Mouse (Mus musculus) lung, embryonic 16.5 days (tissue): ENCODE results near the gene Sugct. TPM values are rescaled to one million over a fixed set of nuclear protein-coding genes. Genes with fewer than 3 reads are reported as not detected.

Experiments
- ATAC-seq: fragments of 200-750 bp; cut with Nextera tagmentation; 2 replicates; pipeline ENCODE4 v1.8.0; 2017; ENCODE audit warnings: low read depth, mild to moderate bottlenecking, moderate library complexity
- H3K27ac ChIP-seq: fragments of 300-500 bp; sonication (generic); 2 replicates; pipeline ENCODE4 v1.5.1; 2014; ENCODE audit warnings: mild to moderate bottlenecking, control low read depth, low read length
- H3K27me3 ChIP-seq: fragments of 300-500 bp; sonication (generic); 2 replicates; pipeline ENCODE4 v1.6.1; 2014; ENCODE audit warnings: low read depth, low read length, mixed read lengths; ENCODE audit not compliant: control insufficient read depth, insufficient read depth
- H3K36me3 ChIP-seq: fragments of 300-500 bp; sonication (generic); 2 replicates; pipeline ENCODE4 v1.6.1; 2014; ENCODE audit warnings: low read length; ENCODE audit not compliant: control insufficient read depth, insufficient read depth
- H3K4me1 ChIP-seq: fragments of 300-500 bp; sonication (generic); replicated peaks from 2 replicates; pipeline ENCODE4 v1.6.1; 2014; ENCODE audit warnings: low read length, mixed read lengths; ENCODE audit not compliant: control insufficient read depth, insufficient read depth
- H3K4me2 ChIP-seq: fragments of 300-500 bp; sonication (generic); 2 replicates; pipeline ENCODE4 v1.6.1; 2014; ENCODE audit warnings: low read depth, low read length, control low read depth
- H3K4me3 ChIP-seq: fragments of 300-500 bp; sonication (generic); 2 replicates; pipeline ENCODE4 v1.5.1; 2014; ENCODE audit warnings: mild to moderate bottlenecking, low read length, control low read depth
- H3K9ac ChIP-seq: fragments of 300-500 bp; sonication (generic); 2 replicates; pipeline ENCODE4 v1.6.1; 2014; ENCODE audit warnings: low read length, control low read depth
- H3K9me3 ChIP-seq: fragments of 300-500 bp; sonication (generic); 2 replicates; pipeline ENCODE4 v1.6.1; 2016; ENCODE audit warnings: low read length; ENCODE audit not compliant: control insufficient read depth
- WGBS: fragments of 180-500 bp; shearing (Covaris S2); extraction: QIAGEN DNeasy Blood & Tissue Kit; methylation state at CpG from one replicate; pipeline ENCODE4 v1.1.7; 2014; 5-methylcytosine and 5-hydroxymethylcytosine counted together
- polyA plus RNA-seq: library from polyadenylated mRNA; unstranded; fragments of >200 nt; fragmentation: Nextera tagmentation; extraction: Ambion mirVana; gene quantifications from 2 replicates; pipeline ENCODE4 v1.2.1, GENCODE M21; 2015

The Sugct gene
- polyA plus RNA-seq, 1 experiment from 2014 or later = 6.3 TPM

- H3K4me3 ChIP-seq = no peak overlapping the region
- ATAC-seq = no peak
- no peak overlapping the region for H3K27ac ChIP-seq
- no peak overlapping the region for H3K9ac ChIP-seq
- H3K36me3 ChIP-seq = no peaks in the 10 kb centered on the region
- H3K4me2 ChIP-seq = no peak overlapping the region
- H3K27me3 ChIP-seq = no peaks in the 10 kb centered on the region
- no peaks in the 10 kb centered on the region for H3K9me3 ChIP-seq
- 84% methylated on average over 5 of the region's 5 CpGs for WGBS
- no peaks in the 10 kb centered on the region for H3K4me1 ChIP-seq
These were observed 68.2 kb downstream of the Sugct start for GRCm38 (mm10) chr13:17627108-17627507.

- no peak overlapping the region for H3K4me2 ChIP-seq
- no peak overlapping the region for H3K27ac ChIP-seq
- ATAC-seq = no peak
- no peaks in the 10 kb centered on the region for H3K9me3 ChIP-seq
- no peaks in the 10 kb centered on the region for H3K36me3 ChIP-seq
- no peaks in the 10 kb centered on the region for H3K4me1 ChIP-seq
- no peak overlapping the region for H3K4me3 ChIP-seq
- H3K9ac ChIP-seq = no peak overlapping the region
- no peaks in the 10 kb centered on the region for H3K27me3 ChIP-seq
These were observed 70.4 kb downstream of the Sugct start for GRCm38 (mm10) chr13:17624976-17625375.

- Histone ChIP-seq H3K9ac (no peak overlapping the region), H3K27me3 (no peaks in the 10 kb centered on the region), H3K36me3 (no peaks in the 10 kb centered on the region), H3K27ac (no peak overlapping the region), H3K4me2 (no peak overlapping the region), H3K9me3 (no peaks in the 10 kb centered on the region), H3K4me1 (no peaks in the 10 kb centered on the region), H3K4me3 (no peak overlapping the region)
- no peak for ATAC-seq
- WGBS = 77% methylated on average over 1 of the region's 1 CpGs
These were observed 89.1 kb downstream of the Sugct start for GRCm38 (mm10) chr13:17606217-17606616.

DNA sequence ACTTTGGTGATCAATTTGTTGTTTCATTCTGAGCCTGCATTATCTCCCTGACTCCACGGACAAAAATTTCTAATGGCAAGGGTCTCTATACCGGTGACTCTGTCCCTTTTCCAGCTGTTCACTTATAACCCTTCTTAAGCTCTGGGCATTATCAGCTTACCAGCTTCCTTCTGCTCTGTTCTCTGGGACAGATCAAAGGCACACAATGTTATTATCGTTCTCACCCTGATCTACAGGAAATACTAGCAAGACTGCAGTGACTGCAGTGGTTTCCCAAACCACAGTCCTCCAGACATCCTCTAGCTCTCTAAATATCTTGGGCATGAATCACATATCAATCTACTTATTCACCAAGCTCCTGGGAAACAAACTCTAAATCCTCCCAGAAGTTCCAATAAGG is 90.7 kb downstream of the Sugct start:
- Histone ChIP-seq H3K9me3 (no peaks in the 10 kb centered on the region), H3K27me3 (no peaks in the 10 kb centered on the region), H3K4me2 (no peak overlapping the region), H3K27ac (no peak overlapping the region), H3K4me3 (no peak overlapping the region), H3K36me3 (no peaks in the 10 kb centered on the region), H3K9ac (no peak overlapping the region), H3K4me1 (no peaks in the 10 kb centered on the region)
- ATAC-seq = no peak
- 48% methylated on average over 3 of the region's 3 CpGs for WGBS

DNA sequence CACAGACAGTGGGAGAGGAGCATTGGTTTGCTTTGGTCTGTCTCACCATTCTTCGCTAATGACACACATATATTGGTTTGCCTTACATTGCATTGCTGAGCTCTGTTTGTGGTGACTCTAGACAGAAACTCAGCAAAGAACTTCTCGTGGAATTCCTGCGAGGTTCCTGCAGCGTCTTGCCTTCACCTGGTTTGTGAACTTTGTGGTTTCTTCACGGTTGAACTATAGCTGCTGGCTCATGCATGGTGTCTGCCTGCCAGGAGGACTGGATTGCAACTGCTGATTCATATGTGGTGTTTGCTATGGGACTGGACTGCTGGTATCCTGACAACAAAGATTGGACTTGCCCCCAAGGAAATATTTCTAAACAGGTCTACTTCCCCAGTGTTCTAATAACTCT is 91.6 kb downstream of the Sugct start:
- Histone ChIP-seq H3K4me3 (no peak overlapping the region), H3K27ac (no peak overlapping the region), H3K9ac (no peak overlapping the region), H3K4me1 (no peaks in the 10 kb centered on the region), H3K9me3 (no peaks in the 10 kb centered on the region), H3K4me2 (no peak overlapping the region), H3K36me3 (no peaks in the 10 kb centered on the region), H3K27me3 (no peaks in the 10 kb centered on the region)
- no peak for ATAC-seq
- WGBS = 83% methylated on average over 5 of the region's 5 CpGs

DNA sequence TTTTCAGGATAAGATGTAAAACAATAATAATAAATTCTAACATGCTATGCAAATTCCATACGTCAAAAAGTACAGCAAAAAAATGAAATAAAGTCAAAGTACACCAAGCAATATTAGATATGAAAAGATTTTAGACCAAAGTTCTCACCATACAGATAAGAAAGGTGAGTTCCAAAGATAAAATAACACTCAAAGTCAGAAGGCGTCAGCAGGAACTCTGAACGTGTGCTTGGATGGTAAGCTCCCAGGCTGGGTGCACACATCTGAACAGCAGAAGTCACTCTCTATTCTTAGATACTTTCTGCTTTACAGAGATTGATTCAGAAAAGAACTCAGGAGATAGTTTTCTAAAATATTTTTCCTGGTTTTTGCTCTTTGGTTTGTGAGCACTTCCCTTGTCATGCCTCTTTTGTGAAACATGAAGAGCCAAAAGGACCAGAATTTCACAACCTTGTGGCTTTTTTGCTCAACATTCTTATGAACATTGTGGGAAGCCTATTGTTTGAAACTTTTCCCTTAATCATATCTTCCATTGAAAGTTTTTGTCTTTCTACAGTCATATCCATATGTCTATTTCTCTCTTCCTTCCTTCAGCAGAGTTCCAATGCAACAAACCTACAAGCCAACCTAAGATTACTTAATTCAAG is 110.0 kb downstream of the Sugct start:
- no peaks in the 10 kb centered on the region for H3K27me3 ChIP-seq
- no peak overlapping the region for H3K4me2 ChIP-seq
- H3K27ac ChIP-seq = no peak overlapping the region
- H3K9me3 ChIP-seq = no peaks in the 10 kb centered on the region
- no peaks in the 10 kb centered on the region for H3K4me1 ChIP-seq
- no peak overlapping the region for H3K4me3 ChIP-seq
- 20% methylated on average over 3 of the region's 3 CpGs for WGBS
- H3K36me3 ChIP-seq = no peaks in the 10 kb centered on the region
- ATAC-seq = no peak
- H3K9ac ChIP-seq = no peak overlapping the region

DNA sequence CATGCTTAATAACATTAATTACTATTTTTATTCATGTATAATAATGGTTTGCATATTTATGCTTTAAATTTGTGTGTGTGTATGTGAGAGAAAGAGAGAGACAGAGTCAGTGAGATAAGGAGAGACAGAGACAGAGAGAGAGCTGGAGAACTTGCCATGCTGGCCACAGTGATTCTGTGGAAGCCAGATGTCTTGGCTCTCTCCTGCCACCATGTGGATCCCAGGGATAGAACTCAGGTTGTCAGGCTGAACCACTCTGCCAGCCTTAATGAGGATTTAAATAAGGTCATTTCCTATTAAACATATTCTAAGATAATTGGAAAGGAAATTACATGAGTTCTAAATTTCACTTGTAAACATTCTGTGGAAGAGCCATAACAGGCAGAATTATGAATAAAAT is 110.5 kb downstream of the Sugct start:
- ATAC-seq = no peak
- H3K9ac ChIP-seq = no peak overlapping the region
- H3K4me1 ChIP-seq = no peaks in the 10 kb centered on the region
- no peaks in the 10 kb centered on the region for H3K36me3 ChIP-seq
- no peak overlapping the region for H3K4me3 ChIP-seq
- H3K27ac ChIP-seq = no peak overlapping the region
- no peaks in the 10 kb centered on the region for H3K9me3 ChIP-seq
- H3K27me3 ChIP-seq = no peaks in the 10 kb centered on the region
- H3K4me2 ChIP-seq = no peak overlapping the region

- Histone ChIP-seq H3K4me2 (no peak overlapping the region), H3K27me3 (no peaks in the 10 kb centered on the region), H3K27ac (no peak overlapping the region), H3K9ac (no peak overlapping the region), H3K36me3 (no peaks in the 10 kb centered on the region), H3K4me3 (no peak overlapping the region), H3K4me1 (no peaks in the 10 kb centered on the region), H3K9me3 (no peaks in the 10 kb centered on the region)
- no peak for ATAC-seq
- WGBS = 17% methylated on average over 2 of the region's 2 CpGs
These were observed 113.7 kb downstream of the Sugct start for GRCm38 (mm10) chr13:17581684-17582083.

GRCm38 (mm10) chr13:17559357-17559756 is 136.0 kb downstream of the Sugct start:
- ATAC-seq = no peak
- Histone ChIP-seq H3K27me3 (no peaks in the 10 kb centered on the region), H3K36me3 (no peaks in the 10 kb centered on the region), H3K4me1 (no peaks in the 10 kb centered on the region), H3K4me3 (no peak overlapping the region), H3K9me3 (no peaks in the 10 kb centered on the region), H3K4me2 (no peak overlapping the region), H3K9ac (no peak overlapping the region), H3K27ac (no peak overlapping the region)
- WGBS = 83% methylated on average over 3 of the region's 3 CpGs

DNA sequence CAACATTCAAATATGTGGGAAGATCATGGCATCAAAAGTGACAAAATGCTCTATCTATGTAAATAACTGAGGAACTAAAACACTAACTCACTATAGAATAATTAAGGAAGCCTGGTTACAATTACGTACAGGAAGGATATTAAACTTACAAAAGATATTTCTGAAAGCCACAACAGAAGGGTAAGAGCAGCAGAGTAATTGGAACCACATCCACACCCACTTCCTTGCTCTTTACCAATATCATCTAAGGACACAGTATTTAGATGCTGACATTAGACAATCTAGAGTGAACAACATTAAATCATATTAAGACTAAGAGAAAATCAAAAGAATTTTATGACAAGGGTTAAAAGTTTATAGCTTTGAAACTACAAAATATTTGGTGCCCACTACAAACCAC is 159.0 kb downstream of the Sugct start:
- Histone ChIP-seq H3K4me2 (no peak overlapping the region), H3K27ac (no peak overlapping the region), H3K9me3 (no peaks in the 10 kb centered on the region), H3K4me3 (no peak overlapping the region), H3K9ac (no peak overlapping the region), H3K4me1 (no peaks in the 10 kb centered on the region), H3K36me3 (no peaks in the 10 kb centered on the region), H3K27me3 (no peaks in the 10 kb centered on the region)
- WGBS = 50% methylated on average over 1 of the region's 1 CpGs
- ATAC-seq = no peak
